Mouse (Mus musculus) lung, embryonic 14.5 days (tissue): ENCODE data around the gene Kera. TPM values are rescaled to one million over a fixed set of nuclear protein-coding genes. Genes with fewer than 3 reads are reported as not detected.

Experiments
- ATAC-seq: fragments of 200-750 bp; cut with Nextera tagmentation; 2 replicates; pipeline ENCODE4 v1.8.0; 2017; ENCODE audit warnings: mild to moderate bottlenecking, moderate TSS enrichment, moderate library complexity; ENCODE audit not compliant: insufficient read depth
- DNase-seq: peaks from one replicate; pipeline ENCODE4 v3.0.0-alpha.2; 2015
- H3K27ac ChIP-seq: fragments of 300-500 bp; sonication (generic); 2 replicates; pipeline ENCODE4 v1.5.1; 2014; ENCODE audit warnings: low read depth, mild to moderate bottlenecking, moderate library complexity
- H3K27me3 ChIP-seq: fragments of 300-500 bp; sonication (generic); 2 replicates; pipeline ENCODE4 v1.6.1; 2014; ENCODE audit warnings: low read length, control low read depth; ENCODE audit not compliant: insufficient read depth
- H3K36me3 ChIP-seq: fragments of 300-500 bp; sonication (generic); 2 replicates; pipeline ENCODE4 v1.6.1; 2014; ENCODE audit warnings: control low read depth; ENCODE audit not compliant: insufficient read depth
- H3K4me1 ChIP-seq: fragments of 300-500 bp; sonication (generic); 2 replicates; pipeline ENCODE4 v1.6.1; 2014; ENCODE audit warnings: antibody characterized with exemption, control low read depth; ENCODE audit not compliant: insufficient read depth
- H3K4me2 ChIP-seq: fragments of 300-500 bp; sonication (generic); 2 replicates; pipeline ENCODE4 v1.6.1; 2014; ENCODE audit warnings: mild to moderate bottlenecking
- H3K4me3 ChIP-seq: fragments of 300-500 bp; sonication (generic); 2 replicates; pipeline ENCODE4 v1.5.1; 2014; ENCODE audit warnings: low read depth, low read length
- H3K9ac ChIP-seq: fragments of 300-500 bp; sonication (generic); 2 replicates; pipeline ENCODE4 v1.6.1; 2014
- H3K9me3 ChIP-seq: fragments of 300-500 bp; sonication (generic); 2 replicates; pipeline ENCODE4 v1.6.1; 2016; ENCODE audit warnings: low read depth, low read length, control low read depth
- CTCF ChIP-seq: IDR thresholded peaks from 2 replicates; pipeline ENCODE4 v1.5.1; 2016; ENCODE audit warnings: antibody characterized with exemption, low read depth
- WGBS: fragments of 180-500 bp; shearing (Covaris S2); extraction: QIAGEN DNeasy Blood & Tissue Kit; methylation state at CpG from one replicate; pipeline ENCODE4 v1.1.7; 2014; 5-methylcytosine and 5-hydroxymethylcytosine counted together
- polyA plus RNA-seq: library from polyadenylated mRNA; unstranded; fragments of >200 nt; fragmentation: Nextera tagmentation; extraction: Ambion mirVana; gene quantifications from 2 replicates; pipeline ENCODE4 v1.2.1, GENCODE M21; 2014

Gene Kera
- polyA plus RNA-seq: 0.11 TPM in 1 of 2 replicates, not detected in the other

DNA sequence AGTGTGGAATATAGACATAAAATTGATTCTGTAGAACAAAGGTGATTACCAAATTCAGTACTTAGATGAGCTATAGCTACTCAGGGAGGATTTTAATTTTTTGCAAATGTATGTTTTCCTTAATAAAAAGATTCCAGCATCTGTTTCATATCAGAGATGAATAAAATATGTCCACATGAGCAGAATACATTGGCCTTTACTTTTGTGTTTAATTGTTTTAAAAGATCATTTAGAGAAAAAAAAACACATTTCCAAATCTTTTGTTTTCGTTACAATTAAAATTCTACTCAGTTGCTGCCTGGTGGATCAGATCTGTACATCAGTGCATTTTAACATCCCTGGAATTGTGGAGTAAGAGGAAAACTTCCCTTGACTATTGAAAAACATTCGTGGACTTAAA lies at the start of gene Kera:
Gene Kera (plus strand): TSS at position 301 of the 400 bp plus-strand sequence.
- Histone ChIP-seq H3K4me2 (no peak within 1 kb of the TSS), H3K27ac (no peak within 1 kb of the TSS), H3K4me3 (no peak within 1 kb of the TSS), H3K9ac (no peak within 1 kb of the TSS), H3K36me3 (no peaks in the 10 kb centered on the region), H3K9me3 (no peaks in the 10 kb centered on the region), H3K4me1 (no peaks in the 10 kb centered on the region), H3K27me3 (no peaks in the 10 kb centered on the region)
- no peak for ATAC-seq
- TF ChIP-seq CTCF: no peak
- DNase-seq: no peak
- WGBS: 73% methylated on average over 2 of the region's 2 CpGs

DNA sequence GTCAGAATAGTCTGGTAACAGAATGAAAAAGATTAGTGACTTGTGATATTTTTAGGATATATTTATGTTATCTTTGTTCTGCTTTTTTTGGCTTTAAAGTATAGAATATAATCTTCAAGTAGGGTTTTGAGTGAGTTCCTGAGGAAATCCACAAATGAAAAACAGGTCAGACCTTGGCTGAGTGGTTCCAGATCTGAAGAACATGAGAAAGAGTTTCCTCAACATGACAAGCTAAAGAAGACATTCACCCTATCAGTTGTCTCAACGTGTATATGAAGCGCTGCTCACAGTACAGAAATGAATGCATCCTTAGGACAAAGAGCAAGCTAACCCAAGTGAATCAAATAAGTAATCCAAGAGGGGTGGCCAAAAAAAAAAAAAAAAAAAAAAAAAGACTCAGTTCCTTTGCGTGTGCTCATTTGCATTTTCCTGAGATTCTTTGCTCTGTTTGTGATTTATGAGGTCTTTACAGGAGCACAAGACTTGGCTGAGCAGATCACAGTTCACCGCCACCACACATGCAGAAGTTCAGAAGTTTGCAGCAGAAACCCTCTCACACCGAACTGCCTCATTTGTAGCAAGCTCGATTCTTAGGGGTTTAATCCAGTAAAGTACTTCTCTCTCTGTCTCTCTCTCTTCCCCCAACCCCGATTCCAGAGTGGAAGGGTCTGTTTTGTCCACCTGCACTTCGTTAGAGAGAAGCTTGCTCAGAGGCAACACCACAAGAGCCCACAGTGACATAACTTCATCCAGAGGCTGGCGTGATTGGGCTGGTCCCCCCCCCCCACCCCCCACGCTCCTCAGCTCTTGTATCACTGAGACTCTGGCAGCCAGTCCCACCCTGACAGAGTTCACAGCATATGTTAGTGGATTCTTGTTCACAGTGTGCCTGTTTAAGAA lies 41.5 kb upstream of the Kera start, which contains the start of gene Lum:
Gene Lum (plus strand): TSS at position 172 of the 900 bp plus-strand sequence.
- H3K9me3 ChIP-seq: no peaks in the 10 kb centered on the region
- H3K9ac ChIP-seq: no peak within 1 kb of the TSS
- no peak within 1 kb of the TSS for H3K4me3 ChIP-seq
- 0 out of 2 replicates have a peak, but pooled peaks cover 2% of the 10 kb centered on the region for H3K4me1 ChIP-seq
- H3K4me2 ChIP-seq: peak within 1 kb of the TSS; percentile 35
- no peaks in the 10 kb centered on the region for H3K36me3 ChIP-seq
- TF ChIP-seq CTCF: no peak
- DNase-seq (peak; percentile 37), ATAC-seq (peak; percentile 62; the same call in 1 of the 2 replicates)
- peak within 1 kb of the TSS; percentile 68 for H3K27ac ChIP-seq
- 36% methylated on average over 10 of the region's 10 CpGs for WGBS
- no peaks in the 10 kb centered on the region for H3K27me3 ChIP-seq

GRCm38 (mm10) chr10:97567489-97568135 lies 39.1 kb upstream of the Kera start:
- peak; percentile 38 for TF ChIP-seq CTCF
- Histone ChIP-seq H3K4me2 (peak overlapping the region; percentile 16; the same call in 1 of the 2 replicates), H3K9ac (no peak overlapping the region), H3K4me3 (peak overlapping the region; percentile 15; the same call in 1 of the 2 replicates), H3K27me3 (no peaks in the 10 kb centered on the region), H3K9me3 (no peaks in the 10 kb centered on the region), H3K4me1 (0 out of 2 replicates have a peak, but pooled peaks cover 2% of the 10 kb centered on the region), H3K36me3 (no peaks in the 10 kb centered on the region), H3K27ac (peak overlapping the region; percentile 21; the same call in 1 of the 2 replicates)
- ATAC-seq: no peak
- WGBS: 57% methylated on average over 8 of the region's 8 CpGs
- DNase-seq: peak; percentile 30

GRCm38 (mm10) chr10:97582543-97583231 lies 24.0 kb upstream of the Kera start:
- Histone ChIP-seq H3K27me3 (no peaks in the 10 kb centered on the region), H3K9ac (no peak overlapping the region), H3K9me3 (no peaks in the 10 kb centered on the region), H3K27ac (no peak overlapping the region), H3K36me3 (no peaks in the 10 kb centered on the region), H3K4me3 (no peak overlapping the region), H3K4me2 (no peak overlapping the region), H3K4me1 (no peaks in the 10 kb centered on the region; the same call in 1 of the 2 replicates)
- TF ChIP-seq CTCF: no peak
- ATAC-seq (no peak), DNase-seq (peak; percentile 58)
- 68% methylated on average over 4 of the region's 4 CpGs for WGBS

- WGBS: 11% methylated on average over 3 of the region's 3 CpGs
- no peak overlapping the region for H3K4me3 ChIP-seq
- DNase-seq (peak; percentile 50), ATAC-seq (no peak)
- no peaks in the 10 kb centered on the region for H3K27me3 ChIP-seq
- H3K4me2 ChIP-seq: no peak overlapping the region
- no peaks in the 10 kb centered on the region for H3K9me3 ChIP-seq
- H3K27ac ChIP-seq: peak overlapping the region; percentile 71
- H3K9ac ChIP-seq: no peak overlapping the region
- no peak for TF ChIP-seq CTCF
- no peaks in the 10 kb centered on the region for H3K36me3 ChIP-seq
- no peaks in the 10 kb centered on the region; the same call in 1 of the 2 replicates for H3K4me1 ChIP-seq
Observed at GRCm38 (mm10) chr10:97584176-97584575, 22.5 kb upstream of the Kera start.

GRCm38 (mm10) chr10:97587159-97587558 lies 19.5 kb upstream of the Kera start:
- peak overlapping the region; percentile 61; the same call in 1 of the 2 replicates for H3K27ac ChIP-seq
- 39% methylated on average over 5 of the region's 5 CpGs for WGBS
- ATAC-seq: peak; percentile 73

More at GRCm38 (mm10) chr10:97587159-97587558, 19.5 kb upstream of the Kera start:
- Histone ChIP-seq H3K4me2 (no peak overlapping the region), H3K4me1 (no peaks in the 10 kb centered on the region; the same call in 1 of the 2 replicates), H3K36me3 (no peaks in the 10 kb centered on the region), H3K4me3 (no peak overlapping the region), H3K9ac (no peak overlapping the region), H3K27me3 (no peaks in the 10 kb centered on the region), H3K9me3 (no peaks in the 10 kb centered on the region)
- TF ChIP-seq CTCF: no peak
- peak; percentile 84 for DNase-seq
